15 mouse cellular contexts compared by ENCODE assay signal in the genomic region with DNA sequence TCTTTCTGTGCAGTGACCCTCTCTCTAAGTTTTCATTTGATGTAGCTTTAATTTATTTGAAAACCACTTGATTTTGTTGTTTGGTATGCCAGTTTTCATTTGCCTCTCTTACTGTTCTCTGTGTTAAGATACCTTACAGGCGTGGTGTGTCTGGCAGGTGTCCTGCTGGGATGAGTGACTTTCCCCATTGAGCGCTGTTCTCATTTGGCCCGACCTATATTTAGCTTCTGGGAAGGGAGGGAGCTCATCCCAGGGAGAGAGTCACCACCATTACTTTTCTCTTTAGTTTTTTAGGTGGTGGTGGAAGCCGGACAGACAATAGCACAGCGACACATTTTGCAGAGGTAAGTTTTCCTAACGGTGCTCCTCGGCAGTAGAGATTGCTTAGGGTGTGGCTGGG. TPM values are rescaled to one million over a fixed set of nuclear protein-coding genes. Genes with fewer than 3 reads are reported as not detected.
DNase-seq lines count a peak whose midpoint lies in the region; ATAC-seq and TF ChIP-seq lines count a peak whose summit lies in the region.
"Had no signal": no experiment of that assay in that cellular context is flagged by ENCODE, and none has a peak within 500 bp of the region (broad histone marks: within the 10 kb centered on the region; RNA-seq: fewer than 3 reads in every experiment).

No protein-coding gene starts in this region.

- no peak for TF ChIP-seq CTCF in testis, adult 2 months (IDR thresholded peaks at IDR 0.05; ENCODE audit: control insufficient read depth, insufficient read depth, insufficient replicate concordance, low read depth, low read length)

- ATAC-seq in heart, embryonic 15.5 days (replicated peaks; ENCODE audit: insufficient number of reproducible peaks, insufficient read depth, low FRiP score, low read depth): no peak; the same call in 1 of the 2 replicates
- ATAC-seq: forebrain, embryonic 16.5 days had no signal

- no peaks in the 10 kb centered on the region for H3K27me3 ChIP-seq in testis, adult 2 months (ENCODE audit: control insufficient read depth, insufficient read depth, low read length)
- no peaks in the 10 kb centered on the region for H3K27me3 ChIP-seq in heart, embryonic 15.5 days
- H3K27me3 ChIP-seq in midbrain, embryonic 10.5 days (ENCODE audit: low read depth, poor library complexity, severe bottlenecking): no peaks in the 10 kb centered on the region
- H3K27me3 ChIP-seq: lung, embryonic 15.5 days; neural tube, embryonic 13.5 days had no signal

- H3K4me2 ChIP-seq in heart, embryonic 15.5 days: no peak overlapping the region
- H3K4me2 ChIP-seq: liver, embryonic 11.5 days; lung, embryonic 15.5 days; neural tube, embryonic 13.5 days had no signal

- no peak overlapping the region for H3K27ac ChIP-seq in testis, adult 2 months (ENCODE audit: control insufficient read depth, insufficient read depth, low read depth, low read length)
- peak overlapping the region; percentile 52 for H3K27ac ChIP-seq in heart, embryonic 15.5 days
- no peak overlapping the region for H3K27ac ChIP-seq in midbrain, embryonic 10.5 days (replicated peaks)
- H3K27ac ChIP-seq: lung, embryonic 15.5 days; neural tube, embryonic 13.5 days had no signal

- H3K9ac ChIP-seq in heart, embryonic 15.5 days: no peak overlapping the region
- H3K9ac ChIP-seq: lung, embryonic 15.5 days; neural tube, embryonic 13.5 days had no signal

- intact Hi-C loops in left cerebral cortex, postnatal 4 days (cut with DNase I): no loop called here

- peak overlapping the region; percentile 14; the same call in 1 of the 2 replicates for H3K4me3 ChIP-seq in testis, adult 2 months (ENCODE audit: control insufficient read depth, low read depth, low read length)
- no peak overlapping the region for H3K4me3 ChIP-seq in heart, embryonic 15.5 days
- H3K4me3 ChIP-seq in midbrain, embryonic 10.5 days: no peak overlapping the region
- H3K4me3 ChIP-seq: erythroblast, embryonic 14.5 days; lung, embryonic 15.5 days; neural tube, embryonic 13.5 days had no signal

- TF ChIP-seq POLR2A in testis, adult 2 months (IDR thresholded peaks at IDR 0.05; ENCODE audit: control insufficient read depth, low read depth, low read length): no peak

- no peaks in the 10 kb centered on the region for H3K9me3 ChIP-seq in heart, embryonic 15.5 days (replicated peaks)
- no peaks in the 10 kb centered on the region for H3K9me3 ChIP-seq in midbrain, embryonic 10.5 days (replicated peaks)
- H3K9me3 ChIP-seq: lung, embryonic 15.5 days; neural tube, embryonic 13.5 days had no signal

- no peaks in the 10 kb centered on the region for H3K4me1 ChIP-seq in testis, adult 2 months (ENCODE audit: control insufficient read depth, insufficient read depth, low read length)
- H3K4me1 ChIP-seq in heart, embryonic 15.5 days (replicated peaks): peaks cover 5% of the 10 kb centered on the region; the same call in 1 of the 2 replicates
- H3K4me1 ChIP-seq in midbrain, embryonic 10.5 days: no peaks in the 10 kb centered on the region
- H3K4me1 ChIP-seq: lung, embryonic 15.5 days; neural tube, embryonic 13.5 days had no signal

- H3K36me3 ChIP-seq in testis, adult 2 months (ENCODE audit: control insufficient read depth, insufficient read depth, low read length): no peaks in the 10 kb centered on the region
- H3K36me3 ChIP-seq in heart, embryonic 15.5 days: peaks cover 6% of the 10 kb centered on the region; the same call in 1 of the 2 replicates
- peaks cover 22% of the 10 kb centered on the region for H3K36me3 ChIP-seq in midbrain, embryonic 10.5 days
- H3K36me3 ChIP-seq: lung, embryonic 15.5 days; neural tube, embryonic 13.5 days had no signal

- 58% methylated on average over 7 of the region's 7 CpGs for WGBS in heart, embryonic 15.5 days
- WGBS in midbrain, embryonic 10.5 days: 71% methylated on average over 7 of the region's 7 CpGs

- DNase-seq in testis, postnatal 14 days (ENCODE audit: low spot score): no peak
- peak; percentile 19 to 41 for DNase-seq in cerebellum, postnatal 14 days
- DNase-seq in midbrain, embryonic 10.5 days (ENCODE audit: low spot score): no peak
- no peak for DNase-seq in left cerebral cortex, postnatal 4 days
- no peak for DNase-seq in layer of hippocampus, adult 9-10 months (ENCODE audit: low spot score)
- DNase-seq: kidney, adult 9 months; retina, postnatal 1 day; spleen, adult 18-20 months had no signal

RNA-seq across cellular contexts. Expression of a gene that starts 30.2 kb away (rescaled TPM):
- 8.4 and 9.4 TPM in 2 replicates for polyA plus RNA-seq in testis, adult 2 months (2012; rRNA removed)
- 33.4 and 40.5 TPM in 2 replicates for polyA plus RNA-seq in heart, embryonic 15.5 days (2015; fragmentation: Nextera tagmentation; extraction: Ambion mirVana)
- 73.0 and 73.5 TPM in 2 replicates for polyA plus RNA-seq in midbrain, embryonic 10.5 days (2016; fragmentation: Nextera tagmentation; extraction: Ambion mirVana)
- 10 to 100 TPM; 44.3 to 50.0 TPM for total RNA-seq in left cerebral cortex, postnatal 4 days (2021)

RNA-seq across cellular contexts. Expression of a gene that starts 30.3 kb away (rescaled TPM):
- 40.1 and 40.4 TPM in 2 replicates for polyA plus RNA-seq in testis, adult 2 months (2012; rRNA removed)
- polyA plus RNA-seq in heart, embryonic 15.5 days (2015; fragmentation: Nextera tagmentation; extraction: Ambion mirVana): 23.6 and 28.6 TPM in 2 replicates
- polyA plus RNA-seq in midbrain, embryonic 10.5 days (2016; fragmentation: Nextera tagmentation; extraction: Ambion mirVana): 44.3 and 47.0 TPM in 2 replicates
- total RNA-seq in left cerebral cortex, postnatal 4 days (2021): 10 to 100 TPM; 27.0 to 28.0 TPM

RNA-seq across cellular contexts. Expression of a gene that starts 49.3 kb away (rescaled TPM):
- 2.1 TPM in 2 replicates for polyA plus RNA-seq in testis, adult 2 months (2012; rRNA removed)
- 6.6 and 7.0 TPM in 2 replicates for polyA plus RNA-seq in heart, embryonic 15.5 days (2015; fragmentation: Nextera tagmentation; extraction: Ambion mirVana)
- polyA plus RNA-seq in midbrain, embryonic 10.5 days (2016; fragmentation: Nextera tagmentation; extraction: Ambion mirVana): 16.6 and 20.0 TPM in 2 replicates
- 1 to 10 TPM; 5.3 to 5.4 TPM for total RNA-seq in left cerebral cortex, postnatal 4 days (2021)

Comparison
In these comparisons a context has a peak if more than half of its experiments do, and no peak if none do; other contexts are left out.
1. DNase-seq: peak in cerebellum, postnatal 14 days (2 of 2); none in testis, postnatal 14 days (single experiment), midbrain, embryonic 10.5 days (single experiment), left cerebral cortex, postnatal 4 days (single experiment) and layer of hippocampus, adult 9-10 months (single experiment).